Mouse (Mus musculus) kidney, adult 2 months (tissue): ENCODE results near the gene Aadat. TPM values are rescaled to one million over a fixed set of nuclear protein-coding genes. Genes with fewer than 3 reads are reported as not detected.
A peak's percentile ranks its signal among the peaks of the same experiment; 100 is the strongest.

Experiments used
- DNase-seq: peaks from one replicate; pipeline ENCODE4 v3.0.0; 2021
- H3K27ac ChIP-seq: fragments of 200-500 bp; 2 replicates; pipeline ENCODE4 v1.5.1; 2012; ENCODE audit warnings: low read depth, low read length, control low read depth, inconsistent platforms; ENCODE audit not compliant: insufficient read depth
- H3K27me3 ChIP-seq: fragments of 200-500 bp; replicated peaks from 2 replicates; pipeline ENCODE4 v1.6.1; 2012; ENCODE audit warnings: mild to moderate bottlenecking, moderate library complexity, low read length, inconsistent platforms; ENCODE audit not compliant: control insufficient read depth, insufficient read depth
- H3K36me3 ChIP-seq: fragments of 200-500 bp; 2 replicates; pipeline ENCODE4 v1.6.1; 2012; ENCODE audit warnings: mild to moderate bottlenecking, moderate library complexity, low read length, inconsistent platforms; ENCODE audit not compliant: control insufficient read depth, insufficient read depth
- H3K4me1 ChIP-seq: fragments of 200-500 bp; 2 replicates; pipeline ENCODE4 v1.6.1; 2011; ENCODE audit warnings: low read length; ENCODE audit not compliant: control insufficient read depth, insufficient read depth
- H3K4me3 ChIP-seq: fragments of 200-500 bp; 2 replicates; pipeline ENCODE4 v1.5.1; 2011; ENCODE audit warnings: mild to moderate bottlenecking, low read depth, low read length, control low read depth; ENCODE audit not compliant: insufficient read depth
- CTCF ChIP-seq: fragments of 200-500 bp; conservative IDR thresholded peaks from 2 replicates; pipeline ENCODE4 v1.5.1; 2011; ENCODE audit warnings: low read depth, mild to moderate bottlenecking, control low read depth, low read length, moderate library complexity, mixed read lengths; ENCODE audit not compliant: insufficient read depth, insufficient read length
- POLR2A ChIP-seq: fragments of 200-500 bp; IDR thresholded peaks from one replicate; pipeline ENCODE4 v1.6.1; 2011; ENCODE audit warnings: low read depth, low read length, control low read depth
- WGBS: fragments of 180-500 bp; shearing (Covaris S2); methylation state at CpG from one replicate; pipeline ENCODE4 v1.1.7; 2018; 5-methylcytosine and 5-hydroxymethylcytosine counted together
- polyA plus RNA-seq: library from polyadenylated mRNA; depleted of rRNA; stranded (reverse); fragments of >200 nt; gene quantifications from 2 replicates; pipeline ENCODE4 v1.2.3, GENCODE M21; 2012; rRNA removed

Aadat gene
- polyA plus RNA-seq, 1 experiment = 1,887 TPM

DNA sequence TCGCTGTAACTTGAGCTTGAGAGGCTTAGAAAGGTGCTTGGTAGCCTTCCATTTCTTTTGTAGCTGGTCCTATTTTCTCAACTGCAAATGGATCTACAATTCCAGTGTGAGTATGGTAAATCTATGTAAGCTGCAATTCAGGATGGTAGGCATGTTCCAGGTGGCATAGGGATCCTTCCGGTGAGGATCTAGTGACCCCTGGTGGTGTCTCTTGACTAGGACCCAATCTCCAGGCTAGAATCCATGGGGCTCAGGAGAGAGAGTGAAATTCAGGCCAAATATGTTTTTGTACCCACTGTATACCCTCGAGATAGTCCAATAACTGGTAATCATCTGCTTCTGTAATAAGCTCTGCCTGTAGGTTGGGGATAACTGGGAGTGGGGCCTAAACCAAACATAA lies 89.0 kb downstream of the Aadat start:
- TF ChIP-seq CTCF = peak; percentile 88
- TF ChIP-seq POLR2A = no peak
- Histone ChIP-seq H3K4me1 (no peaks in the 10 kb centered on the region), H3K27me3 (no peaks in the 10 kb centered on the region), H3K36me3 (no peaks in the 10 kb centered on the region), H3K4me3 (no peak overlapping the region), H3K27ac (no peak overlapping the region)
- 60% methylated on average over 3 of the region's 3 CpGs for WGBS
- peak; percentile 76 for DNase-seq

Other genes starting within 250 kb of the Aadat start
- not detected in 2 replicates for gene Gm10283, start 2.7 kb upstream of the Aadat start, polyA plus RNA-seq
- 18.7 and 21.3 TPM in 2 replicates for gene Mfap3l, start 126.9 kb downstream of the Aadat start, polyA plus RNA-seq